29 mouse cellular contexts compared by ENCODE assay signal in genomic region chr5:69634766-69635165, GRCm38 (mm10). TPM values are rescaled to one million over a fixed set of nuclear protein-coding genes. Genes with fewer than 3 reads are reported as not detected.
DNase-seq lines count a peak whose midpoint lies in the region; ATAC-seq and TF ChIP-seq lines count a peak whose summit lies in the region.
"Had no signal": no experiment of that assay in that cellular context is flagged by ENCODE, and none has a peak within 500 bp of the region (broad histone marks: within the 10 kb centered on the region; RNA-seq: fewer than 3 reads in every experiment).

No protein-coding gene starts in this region.

- no peak overlapping the region for H3K9ac ChIP-seq in forebrain, embryonic 13.5 days
- no peak overlapping the region for H3K9ac ChIP-seq in forebrain, embryonic 12.5 days
- H3K9ac ChIP-seq in hindbrain, postnatal 0 days (replicated peaks; ENCODE audit: low read length) = no peak overlapping the region
- H3K9ac ChIP-seq in hindbrain, embryonic 16.5 days (ENCODE audit: low read depth, low read length) = no peak overlapping the region
- H3K9ac ChIP-seq in forebrain, postnatal 0 days = no peak overlapping the region
- H3K9ac ChIP-seq: embryonic facial prominence, embryonic 13.5 days; heart, embryonic 13.5 days; hindbrain, embryonic 12.5 days; hindbrain, embryonic 15.5 days had no signal

- no peak overlapping the region for H3K4me3 ChIP-seq in forebrain, embryonic 13.5 days
- no peak overlapping the region for H3K4me3 ChIP-seq in forebrain, embryonic 12.5 days (replicated peaks)
- H3K4me3 ChIP-seq in hindbrain, postnatal 0 days (ENCODE audit: low read length) = no peak overlapping the region
- H3K4me3 ChIP-seq in hindbrain, embryonic 16.5 days (ENCODE audit: low read length) = no peak overlapping the region
- no peak overlapping the region for H3K4me3 ChIP-seq in forebrain, postnatal 0 days (ENCODE audit: low read depth, low read length)
- H3K4me3 ChIP-seq: embryonic facial prominence, embryonic 10.5 days; embryonic facial prominence, embryonic 13.5 days; heart, adult 2 months; heart, embryonic 10.5 days; heart, embryonic 13.5 days; hindbrain, embryonic 12.5 days; hindbrain, embryonic 15.5 days had no signal

- no peaks in the 10 kb centered on the region for H3K4me1 ChIP-seq in forebrain, embryonic 13.5 days
- no peaks in the 10 kb centered on the region for H3K4me1 ChIP-seq in forebrain, embryonic 12.5 days
- no peaks in the 10 kb centered on the region for H3K4me1 ChIP-seq in hindbrain, postnatal 0 days (ENCODE audit: insufficient read depth, low read length)
- no peaks in the 10 kb centered on the region for H3K4me1 ChIP-seq in hindbrain, embryonic 16.5 days (ENCODE audit: control insufficient read depth, insufficient read depth, low read depth, low read length)
- no peaks in the 10 kb centered on the region for H3K4me1 ChIP-seq in forebrain, postnatal 0 days (ENCODE audit: insufficient read depth)
- H3K4me1 ChIP-seq: embryonic facial prominence, embryonic 10.5 days; embryonic facial prominence, embryonic 13.5 days; heart, embryonic 10.5 days; heart, embryonic 13.5 days; hindbrain, embryonic 12.5 days; hindbrain, embryonic 15.5 days had no signal

- TF ChIP-seq CTCF in hindbrain, postnatal 0 days (IDR thresholded peaks at IDR 0.05; ENCODE audit: low read depth) = no peak
- TF ChIP-seq CTCF in brain, embryonic 14.5 days (IDR thresholded peaks at IDR 0.05; ENCODE audit: borderline replicate concordance, extremely low read depth, insufficient read depth, insufficient read length) = no peak
- TF ChIP-seq CTCF in forebrain, postnatal 0 days (IDR thresholded peaks at IDR 0.05; ENCODE audit: low read depth) = no peak

- H3K9me3 ChIP-seq in forebrain, embryonic 13.5 days (replicated peaks) = no peaks in the 10 kb centered on the region
- no peaks in the 10 kb centered on the region for H3K9me3 ChIP-seq in forebrain, embryonic 12.5 days
- H3K9me3 ChIP-seq in hindbrain, postnatal 0 days (ENCODE audit: low read length) = no peaks in the 10 kb centered on the region
- no peaks in the 10 kb centered on the region for H3K9me3 ChIP-seq in hindbrain, embryonic 16.5 days (ENCODE audit: control insufficient read depth, low read length)
- no peaks in the 10 kb centered on the region for H3K9me3 ChIP-seq in forebrain, postnatal 0 days (ENCODE audit: low read length)
- H3K9me3 ChIP-seq: embryonic facial prominence, embryonic 10.5 days; embryonic facial prominence, embryonic 13.5 days; G1E; heart, embryonic 10.5 days; heart, embryonic 13.5 days; hindbrain, embryonic 12.5 days; hindbrain, embryonic 15.5 days had no signal

- H3K27ac ChIP-seq in forebrain, embryonic 13.5 days = no peak overlapping the region
- no peak overlapping the region for H3K27ac ChIP-seq in forebrain, embryonic 12.5 days
- H3K27ac ChIP-seq in hindbrain, postnatal 0 days = no peak overlapping the region
- no peak overlapping the region for H3K27ac ChIP-seq in hindbrain, embryonic 16.5 days (ENCODE audit: low read depth, low read length)
- no peak overlapping the region for H3K27ac ChIP-seq in forebrain, postnatal 0 days (ENCODE audit: low read depth, low read length)
- H3K27ac ChIP-seq: embryonic facial prominence, embryonic 10.5 days; embryonic facial prominence, embryonic 13.5 days; heart, adult 2 months; heart, embryonic 10.5 days; heart, embryonic 13.5 days; hindbrain, embryonic 12.5 days; hindbrain, embryonic 15.5 days had no signal

- no peaks in the 10 kb centered on the region for H3K36me3 ChIP-seq in forebrain, embryonic 13.5 days (ENCODE audit: poor library complexity, severe bottlenecking)
- H3K36me3 ChIP-seq in forebrain, embryonic 12.5 days (replicated peaks) = no peaks in the 10 kb centered on the region
- H3K36me3 ChIP-seq in hindbrain, postnatal 0 days (ENCODE audit: insufficient read depth, low read length) = no peaks in the 10 kb centered on the region
- H3K36me3 ChIP-seq in hindbrain, embryonic 16.5 days (ENCODE audit: control insufficient read depth, insufficient read depth, low read length) = no peaks in the 10 kb centered on the region
- H3K36me3 ChIP-seq in forebrain, postnatal 0 days (ENCODE audit: insufficient read depth) = no peaks in the 10 kb centered on the region
- H3K36me3 ChIP-seq: embryonic facial prominence, embryonic 10.5 days; embryonic facial prominence, embryonic 13.5 days; G1E; heart, embryonic 10.5 days; heart, embryonic 13.5 days; hindbrain, embryonic 12.5 days; hindbrain, embryonic 15.5 days had no signal

- no peaks in the 10 kb centered on the region for H3K27me3 ChIP-seq in forebrain, embryonic 13.5 days
- no peaks in the 10 kb centered on the region for H3K27me3 ChIP-seq in forebrain, embryonic 12.5 days
- no peaks in the 10 kb centered on the region for H3K27me3 ChIP-seq in hindbrain, postnatal 0 days (ENCODE audit: insufficient read depth, low read length)
- no peaks in the 10 kb centered on the region for H3K27me3 ChIP-seq in hindbrain, embryonic 16.5 days (replicated peaks; ENCODE audit: control insufficient read depth, insufficient read depth, low read length)
- no peaks in the 10 kb centered on the region for H3K27me3 ChIP-seq in forebrain, postnatal 0 days (ENCODE audit: insufficient read depth, low read length)
- H3K27me3 ChIP-seq: CH12.LX; embryonic facial prominence, embryonic 13.5 days; heart, embryonic 13.5 days; hindbrain, embryonic 12.5 days; hindbrain, embryonic 15.5 days had no signal

- DNase-seq in hindbrain, postnatal 0 days (ENCODE audit: low spot score) = peak; percentile 5
- peak; percentile 63 for DNase-seq in brain, embryonic 14.5 days (ENCODE audit: low read depth)
- DNase-seq in forebrain, postnatal 0 days = peak; percentile 32
- no peak for DNase-seq in gastrocnemius, postnatal 4 days (ENCODE audit: low spot score in 2 of 2)
- DNase-seq in layer of hippocampus, postnatal 14 days (ENCODE audit: low spot score in 2 of 2) = no peak
- DNase-seq: adrenal gland, postnatal 10 days; adrenal gland, postnatal 36 days; B cell, adult 2 months; cerebellum, adult 18-20 months; cerebellum, adult 9-10 months; cerebellum, postnatal 25 days; embryo, embryonic 11 days; gastrocnemius, postnatal 25 days; heart, adult 2 months; kidney, adult 18-20 months had no signal

- no peak for TF ChIP-seq POLR2A in brain, embryonic 14.5 days (IDR thresholded peaks at IDR 0.05; ENCODE audit: borderline replicate concordance, extremely low read depth, insufficient read depth, insufficient read length, poor library complexity, severe bottlenecking)

- WGBS in forebrain, embryonic 13.5 days = 65% methylated on average over 4 of the region's 4 CpGs
- WGBS in forebrain, embryonic 12.5 days = 70% methylated on average over 4 of the region's 4 CpGs
- WGBS in hindbrain, postnatal 0 days = 40% methylated on average over 4 of the region's 4 CpGs
- 57% methylated on average over 4 of the region's 4 CpGs for WGBS in hindbrain, embryonic 16.5 days
- WGBS in forebrain, postnatal 0 days = 36% methylated on average over 4 of the region's 4 CpGs

- H3K4me2 ChIP-seq in forebrain, embryonic 13.5 days = no peak overlapping the region
- H3K4me2 ChIP-seq in forebrain, embryonic 12.5 days = no peak overlapping the region
- H3K4me2 ChIP-seq in hindbrain, postnatal 0 days (ENCODE audit: low read depth, low read length) = no peak overlapping the region
- H3K4me2 ChIP-seq in hindbrain, embryonic 16.5 days (ENCODE audit: low read length) = no peak overlapping the region
- no peak overlapping the region for H3K4me2 ChIP-seq in forebrain, postnatal 0 days (ENCODE audit: low read depth)
- H3K4me2 ChIP-seq: embryonic facial prominence, embryonic 13.5 days; heart, embryonic 13.5 days; hindbrain, embryonic 12.5 days; hindbrain, embryonic 15.5 days had no signal

- ATAC-seq in forebrain, embryonic 13.5 days = peak; percentile 78
- ATAC-seq in forebrain, embryonic 12.5 days (ENCODE audit: low FRiP score) = no peak
- ATAC-seq in hindbrain, postnatal 0 days = no peak
- ATAC-seq in hindbrain, embryonic 16.5 days = no peak
- ATAC-seq in forebrain, postnatal 0 days = peak; percentile 92
- ATAC-seq: inflammation-experienced regulatory T-cells, adult 6 months; intestine, embryonic 16.5 days; Patski had no signal

RNA-seq across cellular contexts. Expression of gene Gnpda2, which starts 42.6 kb away (rescaled TPM):
- 36.5 and 37.2 TPM in 2 replicates for polyA plus RNA-seq in forebrain, embryonic 13.5 days (2015; fragmentation: Nextera tagmentation; extraction: Ambion mirVana)
- polyA plus RNA-seq in forebrain, embryonic 12.5 days (2016; fragmentation: Nextera tagmentation; extraction: Ambion mirVana) = 31.0 and 31.3 TPM in 2 replicates
- total RNA-seq in hindbrain, postnatal 0 days (2014; rRNA removed) = 15.7 and 22.6 TPM in 2 replicates
- polyA plus RNA-seq in hindbrain, postnatal 0 days (2015; fragmentation: Nextera tagmentation; extraction: Ambion mirVana) = 37.9 and 45.7 TPM in 2 replicates
- polyA plus RNA-seq in hindbrain, embryonic 16.5 days (2015; fragmentation: Nextera tagmentation; extraction: Ambion mirVana) = 34.7 and 36.5 TPM in 2 replicates
- polyA plus RNA-seq in brain, embryonic 14.5 days (2012; rRNA removed) = 16.7 and 19.4 TPM in 2 replicates
- 22.4 and 24.3 TPM in 2 replicates for total RNA-seq in forebrain, postnatal 0 days (2014; rRNA removed)
- 37.2 and 40.4 TPM in 2 replicates for polyA plus RNA-seq in forebrain, postnatal 0 days (2015; fragmentation: Nextera tagmentation; extraction: Ambion mirVana)
- total RNA-seq in gastrocnemius, postnatal 4 days (2021) = 10 to 100 TPM; 10.2 to 11.2 TPM
- total RNA-seq in layer of hippocampus, postnatal 14 days (2021) = 10 to 100 TPM; 15.0 to 15.1 TPM

Comparison
In these comparisons a context has a peak if more than half of its experiments do, and no peak if none do; other contexts are left out.
1. ATAC-seq: peak in forebrain, embryonic 13.5 days (single experiment) and forebrain, postnatal 0 days (single experiment); none in forebrain, embryonic 12.5 days (single experiment), hindbrain, postnatal 0 days (single experiment) and hindbrain, embryonic 16.5 days (single experiment).
2. DNase-seq: peak in hindbrain, postnatal 0 days (single experiment), brain, embryonic 14.5 days (single experiment) and forebrain, postnatal 0 days (single experiment); none in gastrocnemius, postnatal 4 days (0 of 2) and layer of hippocampus, postnatal 14 days (0 of 2).